Mouse (Mus musculus): ENCODE results near the gene Trub2. TPM values are rescaled to one million over a fixed set of nuclear protein-coding genes. Genes with fewer than 3 reads are reported as not detected.

The Trub2 gene
- total and polyA plus RNA-seq, 3 experiments, result 32.6 to 41.4 (median 39.0) TPM

DNA sequence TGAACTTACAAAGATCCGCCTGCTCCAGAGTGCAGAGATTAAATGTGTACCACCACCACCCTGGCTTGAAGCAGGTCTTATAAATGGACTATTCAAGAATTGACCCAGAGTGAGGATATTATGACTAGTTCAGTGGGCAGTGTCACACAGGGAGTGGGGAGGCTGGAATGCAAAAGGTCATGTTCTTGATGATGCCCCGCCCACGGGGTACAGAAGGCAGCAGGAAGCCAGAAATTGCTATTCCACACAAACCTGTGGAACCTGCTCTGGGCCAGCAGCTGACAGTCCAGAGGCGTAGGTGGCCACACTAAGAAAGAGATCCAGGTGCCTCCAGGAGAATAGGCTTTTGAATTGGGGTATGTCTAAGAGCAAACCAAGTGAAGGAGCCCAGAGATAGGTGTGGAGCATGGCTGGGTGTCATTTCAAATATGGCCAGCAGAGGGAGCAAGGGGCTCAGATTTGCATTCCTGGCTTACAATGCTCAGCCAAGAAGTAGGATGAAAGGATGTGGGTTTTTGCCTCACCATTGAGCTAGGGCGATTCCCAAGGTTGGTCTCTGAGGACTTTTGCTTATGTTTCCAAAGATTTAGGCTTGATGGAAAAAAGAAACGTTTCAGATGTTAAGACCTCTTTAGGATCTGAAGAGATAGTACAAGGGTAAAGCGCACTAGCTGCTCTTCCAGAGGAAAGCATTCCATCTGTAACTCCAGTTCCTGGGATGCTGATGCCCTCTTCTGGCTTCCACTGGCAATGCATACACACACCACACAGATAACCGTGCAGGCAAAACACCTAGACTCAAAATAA lies 29.3 kb upstream of the Trub2 start:
- no peak overlapping the region for H3K4me2 ChIP-seq (ENCODE audit: insufficient read depth, low read depth, poor library complexity, severe bottlenecking)
- H3K27me3 ChIP-seq (replicated peaks), result no peaks in the 10 kb centered on the region
- no peak overlapping the region for H3K27ac ChIP-seq (ENCODE audit: insufficient read depth, low read depth)

DNA sequence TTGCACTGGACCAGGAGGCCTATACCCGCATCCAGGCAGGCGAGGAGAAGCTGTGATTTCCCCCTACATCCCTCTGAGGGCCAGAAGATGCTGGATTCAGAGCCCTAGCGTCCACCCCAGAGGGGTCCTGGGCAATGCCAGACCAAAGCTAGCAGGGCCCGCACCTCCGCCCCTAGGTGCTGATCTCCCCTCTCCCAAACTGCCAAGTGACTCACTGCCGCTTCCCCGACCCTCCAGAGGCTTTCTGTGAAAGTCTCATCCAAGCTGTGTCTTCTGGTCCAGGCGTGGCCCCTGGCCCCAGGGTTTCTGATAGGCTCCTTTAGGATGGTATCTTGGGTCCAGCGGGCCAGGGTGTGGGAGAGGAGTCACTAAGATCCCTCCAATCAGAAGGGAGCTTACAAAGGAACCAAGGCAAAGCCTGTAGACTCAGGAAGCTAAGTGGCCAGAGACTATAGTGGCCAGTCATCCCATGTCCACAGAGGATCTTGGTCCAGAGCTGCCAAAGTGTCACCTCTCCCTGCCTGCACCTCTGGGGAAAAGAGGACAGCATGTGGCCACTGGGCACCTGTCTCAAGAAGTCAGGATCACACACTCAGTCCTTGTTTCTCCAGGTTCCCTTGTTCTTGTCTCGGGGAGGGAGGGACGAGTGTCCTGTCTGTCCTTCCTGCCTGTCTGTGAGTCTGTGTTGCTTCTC lies 27.5 kb upstream of the Trub2 start:
- H3K27me3 ChIP-seq (replicated peaks), result no peaks in the 10 kb centered on the region
- dilution Hi-C loops (cut with MboI; ENCODE audit: extremely low pct_ligation_motif_present, extremely low pct_unique_long_range_greater_than_20kb, low sequenced_read_pairs) (no loop called here), in situ Hi-C loops (cut with MboI; ENCODE audit: low pct_ligation_motif_present, low pct_unique_long_range_greater_than_20kb, low sequenced_read_pairs) (loop anchor here (5.0 kb wide), 1 partner anchor 41 kb away; no protein-coding TSS in a partner anchor)
- H3K4me1 ChIP-seq (ENCODE audit: control insufficient read depth in 1 of 2, insufficient read depth in 2 of 2), result no peaks in the 10 kb centered on the region
- no peaks in the 10 kb centered on the region for H3K79me2 ChIP-seq (replicated peaks; ENCODE audit: control insufficient read depth, extremely low read depth, insufficient read depth, poor library complexity, severe bottlenecking)
- no peak for DNase-seq (ENCODE audit: extremely low read depth)
- H3K4me2 ChIP-seq (ENCODE audit: insufficient read depth, low read depth, poor library complexity, severe bottlenecking), result no peak overlapping the region
- TF ChIP-seq NELFE (IDR thresholded peaks at IDR 0.05; ENCODE audit: low read depth, low read length), result no peak
- no peak overlapping the region for H3K4me3 ChIP-seq (replicated peaks in 1 of 3; ENCODE audit: low read depth in 2 of 3, low read length in 2 of 3, poor library complexity in 1 of 3)
- H3K9me3 ChIP-seq (replicated peaks; ENCODE audit: low read length), result no peaks in the 10 kb centered on the region
- no peak overlapping the region for H3K9ac ChIP-seq (ENCODE audit: insufficient read depth, low read depth)
- peaks cover 25 to 42% of the 10 kb centered on the region in 2 experiments for H3K36me3 ChIP-seq (replicated peaks in 1 of 2; ENCODE audit: control insufficient read depth in 1 of 2, insufficient read depth in 1 of 2, low read length in 1 of 2)
- H3K27ac ChIP-seq (ENCODE audit: insufficient read depth, low read depth), result no peak overlapping the region

More for the DNA sequence above, 29.3 kb upstream of the Trub2 start:
- H3K36me3 ChIP-seq (replicated peaks in 1 of 2; ENCODE audit: control insufficient read depth in 1 of 2, insufficient read depth in 1 of 2, low read length in 1 of 2), result peaks cover 9 to 25% of the 10 kb centered on the region in 2 experiments
- TF ChIP-seq ELF1 (IDR thresholded peaks at IDR 0.05; ENCODE audit: low read depth, low read length) (0 out of 2 replicates have a peak, but pooled peaks have one; percentile 12), SMC3 (IDR thresholded peaks at IDR 0.05; ENCODE audit: low read depth, low read length) (peak; percentile 87), ZC3H11A (IDR thresholded peaks at IDR 0.05; ENCODE audit: low read depth, low read length) (peak; percentile 53), NRF1 (IDR thresholded peaks at IDR 0.05; ENCODE audit: low read depth, low read length) (no peak), POLR2AphosphoS2 (IDR thresholded peaks at IDR 0.05; ENCODE audit: low read depth, low read length) (no peak), CTCF (conservative IDR thresholded peaks at IDR 0.05 in 1 of 2, IDR thresholded peaks at IDR 0.05 in 1 of 2; ENCODE audit: low read depth in 2 of 2, low read length in 2 of 2) (peak; percentile 90 to 99), RAD21 (IDR thresholded peaks at IDR 0.05; ENCODE audit: low read depth, low read length) (peak; percentile 82)
- no peak overlapping the region for H3K4me3 ChIP-seq (replicated peaks in 1 of 3; ENCODE audit: low read depth in 2 of 3, low read length in 2 of 3, poor library complexity in 1 of 3)
- no peak overlapping the region for H3K9ac ChIP-seq (ENCODE audit: insufficient read depth, low read depth)
- in situ Hi-C loops (cut with MboI; ENCODE audit: low pct_ligation_motif_present, low pct_unique_long_range_greater_than_20kb, low sequenced_read_pairs), result loop anchor here (5.0 kb wide), 1 partner anchor 40 kb away; no protein-coding TSS in a partner anchor
- DNase-seq (ENCODE audit: extremely low read depth), result peak; percentile 69
- no peaks in the 10 kb centered on the region for H3K4me1 ChIP-seq (ENCODE audit: control insufficient read depth in 1 of 2, insufficient read depth in 2 of 2)
- dilution Hi-C loops (cut with MboI; ENCODE audit: extremely low pct_ligation_motif_present, extremely low pct_unique_long_range_greater_than_20kb, low sequenced_read_pairs), result no loop called here
- H3K9me3 ChIP-seq (replicated peaks; ENCODE audit: low read length), result no peaks in the 10 kb centered on the region
- no peaks in the 10 kb centered on the region for H3K79me2 ChIP-seq (replicated peaks; ENCODE audit: control insufficient read depth, extremely low read depth, insufficient read depth, poor library complexity, severe bottlenecking)

DNA sequence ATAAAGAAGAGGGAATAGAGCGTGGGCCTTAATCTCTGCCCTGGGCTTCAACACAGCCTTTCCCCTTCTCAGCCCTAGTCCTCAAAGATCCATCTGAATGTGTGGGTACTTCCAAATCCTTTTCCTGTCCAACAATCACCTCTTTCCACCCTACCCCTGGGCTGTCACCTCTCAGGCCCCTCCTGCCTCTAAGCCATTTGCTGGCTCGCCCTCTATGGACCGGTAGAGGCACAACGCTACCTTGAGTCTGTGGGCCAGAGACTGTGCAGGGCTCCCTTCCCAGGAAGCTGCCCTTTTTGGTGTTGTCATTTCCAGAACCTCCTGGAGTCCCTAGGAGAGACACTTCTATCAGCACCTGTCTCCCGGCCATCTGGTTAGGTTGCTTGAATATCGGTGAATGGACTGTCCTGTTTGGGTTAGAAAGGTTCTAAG lies 15.1 kb upstream of the Trub2 start:
- DNase-seq (ENCODE audit: extremely low read depth), result peak; percentile 53
- no peak overlapping the region for H3K27ac ChIP-seq (ENCODE audit: insufficient read depth, low read depth)
- TF ChIP-seq TCF12 (IDR thresholded peaks at IDR 0.05; ENCODE audit: low read depth, low read length), result no peak
- TF ChIP-seq CTCF (conservative IDR thresholded peaks at IDR 0.05 in 1 of 2, IDR thresholded peaks at IDR 0.05 in 1 of 2; ENCODE audit: low read depth in 2 of 2, low read length in 2 of 2), result peak in 1 of 2 experiments; percentile 63; a peak in 2 of 4 replicates
- TF ChIP-seq IRF4 (IDR thresholded peaks at IDR 0.05; ENCODE audit: low read depth, low read length), result peak; percentile 15; the same call in 1 of the 2 replicates
- TF ChIP-seq RAD21 (IDR thresholded peaks at IDR 0.05; ENCODE audit: low read depth, low read length), result peak; percentile 18
- no peak for TF ChIP-seq MAX (IDR thresholded peaks at IDR 0.05; ENCODE audit: low read length)
- H3K9ac ChIP-seq (ENCODE audit: insufficient read depth, low read depth), result peak overlapping the region; percentile 65
- H3K4me1 ChIP-seq (ENCODE audit: control insufficient read depth in 1 of 2, insufficient read depth in 2 of 2), result peaks cover 0 to 8% of the 10 kb centered on the region in 2 experiments; a peak in 2 of 4 replicates
- H3K4me3 ChIP-seq (replicated peaks in 1 of 3; ENCODE audit: low read depth in 2 of 3, low read length in 2 of 3, poor library complexity in 1 of 3), result peak overlapping the region; percentile 60 to 79 (median 65)
- peaks cover 30% of the 10 kb centered on the region for H3K27me3 ChIP-seq (replicated peaks)
- no peaks in the 10 kb centered on the region for H3K79me2 ChIP-seq (replicated peaks; ENCODE audit: control insufficient read depth, extremely low read depth, insufficient read depth, poor library complexity, severe bottlenecking)
- peak overlapping the region; percentile 84 for H3K4me2 ChIP-seq (ENCODE audit: insufficient read depth, low read depth, poor library complexity, severe bottlenecking)
- in situ Hi-C loops (cut with MboI; ENCODE audit: low pct_ligation_motif_present, low pct_unique_long_range_greater_than_20kb, low sequenced_read_pairs) (no loop called here), dilution Hi-C loops (cut with MboI; ENCODE audit: extremely low pct_ligation_motif_present, extremely low pct_unique_long_range_greater_than_20kb, low sequenced_read_pairs) (no loop called here)
- H3K9me3 ChIP-seq (replicated peaks; ENCODE audit: low read length), result no peaks in the 10 kb centered on the region
- peaks cover 4 to 21% of the 10 kb centered on the region in 2 experiments for H3K36me3 ChIP-seq (replicated peaks in 1 of 2; ENCODE audit: control insufficient read depth in 1 of 2, insufficient read depth in 1 of 2, low read length in 1 of 2)
